Mouse (Mus musculus) monocyte, adult 59 days (primary cell): ENCODE results near the gene Oosp3. TPM values are rescaled to one million over a fixed set of nuclear protein-coding genes. Genes with fewer than 3 reads are reported as not detected.

Experiments
- total RNA-seq, 2 experiments: library from RNA; stranded (reverse); gene quantifications; one replicate each; pipeline ENCODE4 v1.2.4; 2023

The Oosp3 gene
- not detected for total RNA-seq

GRCm38 (mm10) chr19:11696755-11697154, at the start of gene Oosp3:
Gene Oosp3, plus strand, starts transcription at chr19:11697055.

GRCm38 (mm10) chr19:11660459-11660858, 36.4 kb upstream of the Oosp3 start, which contains the start of gene Oosp2:
Gene Oosp2, minus strand, starts transcription at chr19:11660559.

GRCm38 (mm10) chr19:11690839-11691238, 6.0 kb upstream of the Oosp3 start, which contains the start of gene Oosp1:
Gene Oosp1, minus strand, starts transcription at chr19:11691150.

GRCm38 (mm10) chr19:11747298-11747697, 50.4 kb downstream of the Oosp3 start, which contains the start of gene Gif:
Gene Gif, plus strand, starts transcription at chr19:11747554.

Other genes starting within 250 kb of the Oosp3 start
- 100 to 1,000 TPM; 684 to 762 TPM for gene Ms4a6c, start 227.7 kb upstream of the Oosp3 start, total RNA-seq
- 10 to 100 TPM in 1 of 2 experiments, 1 to 10 TPM in 1; 6.4 to 11.0 TPM for gene Gm8369, start 211.1 kb upstream of the Oosp3 start, total RNA-seq
- gene Ms4a6b, start 180.5 kb upstream of the Oosp3 start, total RNA-seq = 100 to 1,000 TPM; 117 to 227 TPM
- not detected for gene Ms4a4d, start 160.3 kb upstream of the Oosp3 start, total RNA-seq
- gene Ms4a6d, start 92.2 kb upstream of the Oosp3 start, total RNA-seq = 10 to 100 TPM; 65.5 to 88.8 TPM
- gene Ms4a2, start 73.3 kb upstream of the Oosp3 start, total RNA-seq = not detected
- not detected for gene Ms4a3, start 56.2 kb upstream of the Oosp3 start, total RNA-seq
- gene Oosp2, start 36.5 kb upstream of the Oosp3 start, total RNA-seq = not detected
- gene Oosp1, start 5.9 kb upstream of the Oosp3 start, total RNA-seq = not detected
- not detected for gene Gif, start 50.5 kb downstream of the Oosp3 start, total RNA-seq
- gene Mrpl16, start 73.3 kb downstream of the Oosp3 start, total RNA-seq = 10 to 100 TPM; 20.4 to 22.3 TPM
- gene Stx3, start 122.3 kb downstream of the Oosp3 start, total RNA-seq = 10 to 100 TPM; 33.8 to 39.4 TPM
- gene Olfr1417, start 142.2 kb downstream of the Oosp3 start, total RNA-seq = not detected
- gene Olfr1418, start 164.0 kb downstream of the Oosp3 start, total RNA-seq = not detected
- not detected for gene Olfr1419, start 178.1 kb downstream of the Oosp3 start, total RNA-seq
- not detected for gene Olfr1420, start 189.5 kb downstream of the Oosp3 start, total RNA-seq
- gene Patl1, start 215.3 kb downstream of the Oosp3 start, total RNA-seq = 10 to 100 TPM; 45.9 to 47.2 TPM